Mouse (Mus musculus): Measurements from ENCODE around the gene Reln. TPM values are rescaled to one million over a fixed set of nuclear protein-coding genes. Genes with fewer than 3 reads are reported as not detected.

Gene Reln
- polyA plus RNA-seq, 1 experiment: 1.4 TPM

DNA sequence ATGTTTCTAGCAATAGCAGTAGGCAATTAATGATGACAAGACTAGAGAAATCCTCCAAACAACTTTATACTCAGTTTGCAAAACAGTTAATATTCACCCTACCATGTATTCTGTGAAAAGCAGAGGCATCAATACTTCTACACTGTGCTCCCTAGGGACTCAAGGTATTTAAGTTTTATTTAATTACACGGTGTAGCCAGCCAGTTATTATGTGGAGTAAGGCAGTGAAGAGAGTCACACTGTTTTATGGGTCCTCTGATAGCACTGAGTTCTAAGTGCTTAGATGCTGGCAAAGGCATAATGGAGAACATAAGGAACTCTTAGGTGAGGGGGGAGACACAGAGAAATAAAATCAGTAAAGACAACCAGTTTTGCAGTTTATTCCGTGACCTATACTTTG, 101.0 kb downstream of the Reln start:
- Histone ChIP-seq H3K9me3 (replicated peaks; ENCODE audit: control insufficient read depth, insufficient read depth, low read length, poor library complexity, severe bottlenecking) (no peaks in the 10 kb centered on the region), H3K27me3 (ENCODE audit: control insufficient read depth, insufficient read depth, low read length, poor library complexity, severe bottlenecking) (no peaks in the 10 kb centered on the region)

DNA sequence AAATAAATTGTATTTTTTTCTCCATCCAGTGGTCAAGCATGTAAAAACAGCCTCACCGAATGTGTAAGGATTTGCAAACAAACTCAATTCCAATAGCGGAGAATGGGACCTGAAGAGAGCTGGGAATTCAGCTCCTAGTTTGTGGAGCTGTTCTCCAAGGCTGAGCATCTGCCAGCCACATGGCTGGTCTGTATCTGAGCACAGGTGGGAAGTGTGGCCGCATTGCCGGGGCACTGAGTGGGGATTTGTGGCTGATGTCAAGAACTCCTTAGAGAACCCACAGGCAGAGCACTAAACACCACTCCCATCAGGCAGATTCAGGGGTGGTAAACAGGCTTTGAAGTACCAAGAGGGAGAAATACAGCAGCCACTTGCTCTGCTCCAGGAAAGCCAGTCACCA, 102.9 kb downstream of the Reln start:
- TF ChIP-seq POLR2A (IDR thresholded peaks at IDR 0.05; ENCODE audit: insufficient read depth, low read length): no peak
- no peak for TF ChIP-seq CTCF (IDR thresholded peaks at IDR 0.05; ENCODE audit: low read depth, low read length)
- TF ChIP-seq EP300 (IDR thresholded peaks at IDR 0.05; ENCODE audit: insufficient read depth, low read depth, low read length): no peak
- Histone ChIP-seq H3K9me3 (replicated peaks; ENCODE audit: control insufficient read depth, insufficient read depth, low read length, poor library complexity, severe bottlenecking) (no peaks in the 10 kb centered on the region), H3K4me3 (ENCODE audit: low read depth, low read length) (no peak overlapping the region), H3K27ac (ENCODE audit: insufficient read depth, low read length) (no peak overlapping the region), H3K4me1 (ENCODE audit: control insufficient read depth, insufficient read depth, low read length) (no peaks in the 10 kb centered on the region), H3K9ac (ENCODE audit: low read depth, poor library complexity, severe bottlenecking) (no peak overlapping the region), H3K36me3 (ENCODE audit: control insufficient read depth, insufficient read depth, low read length, poor library complexity, severe bottlenecking) (no peaks in the 10 kb centered on the region), H3K27me3 (ENCODE audit: control insufficient read depth, insufficient read depth, low read length, poor library complexity, severe bottlenecking) (no peaks in the 10 kb centered on the region)

More for the DNA sequence above, 101.0 kb downstream of the Reln start:
- no peak overlapping the region for H3K4me3 ChIP-seq (ENCODE audit: low read depth, low read length)
- H3K27ac ChIP-seq (ENCODE audit: insufficient read depth, low read length): no peak overlapping the region
- H3K4me1 ChIP-seq (ENCODE audit: control insufficient read depth, insufficient read depth, low read length): no peaks in the 10 kb centered on the region
- H3K9ac ChIP-seq (ENCODE audit: low read depth, poor library complexity, severe bottlenecking): no peak overlapping the region
- H3K36me3 ChIP-seq (ENCODE audit: control insufficient read depth, insufficient read depth, low read length, poor library complexity, severe bottlenecking): no peaks in the 10 kb centered on the region
- no peak for TF ChIP-seq EP300 (IDR thresholded peaks at IDR 0.05; ENCODE audit: insufficient read depth, low read depth, low read length)
- no peak for TF ChIP-seq POLR2A (IDR thresholded peaks at IDR 0.05; ENCODE audit: insufficient read depth, low read length)
- TF ChIP-seq CTCF (IDR thresholded peaks at IDR 0.05; ENCODE audit: low read depth, low read length): no peak

DNA sequence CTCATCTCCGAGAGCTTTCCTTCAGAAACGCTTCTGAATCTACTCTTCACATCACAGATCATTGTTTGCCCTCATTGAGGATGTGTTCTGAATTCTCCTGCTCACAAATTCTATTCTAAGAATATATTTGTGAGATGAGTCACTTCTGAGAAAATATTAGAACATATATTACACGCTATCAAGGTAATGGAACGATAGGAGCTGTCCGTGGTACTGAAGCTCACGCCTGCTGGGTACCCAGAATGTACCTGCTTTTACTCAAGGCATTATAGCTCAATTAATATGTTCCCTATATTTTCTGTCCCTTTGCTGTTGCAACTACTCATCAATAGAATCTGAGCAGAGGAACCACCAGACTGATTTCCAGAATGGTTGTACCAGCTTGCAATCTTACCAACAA, 107.7 kb downstream of the Reln start:
- H3K9ac ChIP-seq (ENCODE audit: low read depth, poor library complexity, severe bottlenecking): no peak overlapping the region
- H3K36me3 ChIP-seq (ENCODE audit: control insufficient read depth, insufficient read depth, low read length, poor library complexity, severe bottlenecking): no peaks in the 10 kb centered on the region
- H3K27me3 ChIP-seq (ENCODE audit: control insufficient read depth, insufficient read depth, low read length, poor library complexity, severe bottlenecking): no peaks in the 10 kb centered on the region
- no peak overlapping the region for H3K4me3 ChIP-seq (ENCODE audit: low read depth, low read length)
- H3K27ac ChIP-seq (ENCODE audit: insufficient read depth, low read length): no peak overlapping the region
- no peak for TF ChIP-seq EP300 (IDR thresholded peaks at IDR 0.05; ENCODE audit: insufficient read depth, low read depth, low read length)
- TF ChIP-seq CTCF (IDR thresholded peaks at IDR 0.05; ENCODE audit: low read depth, low read length): no peak
- TF ChIP-seq POLR2A (IDR thresholded peaks at IDR 0.05; ENCODE audit: insufficient read depth, low read length): no peak
- H3K4me1 ChIP-seq (ENCODE audit: control insufficient read depth, insufficient read depth, low read length): no peaks in the 10 kb centered on the region
- no peaks in the 10 kb centered on the region for H3K9me3 ChIP-seq (replicated peaks; ENCODE audit: control insufficient read depth, insufficient read depth, low read length, poor library complexity, severe bottlenecking)

DNA sequence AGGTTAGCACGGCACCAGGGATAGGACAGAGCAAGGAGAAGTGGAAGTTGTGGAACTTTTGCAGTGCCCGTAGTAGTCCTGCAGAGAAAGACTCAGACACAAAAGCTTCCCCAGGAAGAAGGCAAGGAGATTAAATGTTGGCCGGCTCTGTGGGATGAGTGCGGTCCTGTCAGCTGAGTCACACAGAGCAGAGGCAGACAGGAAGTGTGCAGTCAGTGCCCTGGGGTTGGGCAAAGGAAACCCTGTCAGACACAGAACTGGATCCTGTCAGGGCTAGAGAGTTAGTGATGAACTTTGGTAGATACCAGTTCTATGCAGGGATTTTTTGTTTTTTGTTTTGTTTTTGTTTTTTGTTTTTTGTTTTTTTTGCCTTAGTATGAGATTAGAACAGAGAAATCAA, 120.0 kb downstream of the Reln start:
- H3K4me1 ChIP-seq (ENCODE audit: control insufficient read depth, insufficient read depth, low read length): no peaks in the 10 kb centered on the region

DNA sequence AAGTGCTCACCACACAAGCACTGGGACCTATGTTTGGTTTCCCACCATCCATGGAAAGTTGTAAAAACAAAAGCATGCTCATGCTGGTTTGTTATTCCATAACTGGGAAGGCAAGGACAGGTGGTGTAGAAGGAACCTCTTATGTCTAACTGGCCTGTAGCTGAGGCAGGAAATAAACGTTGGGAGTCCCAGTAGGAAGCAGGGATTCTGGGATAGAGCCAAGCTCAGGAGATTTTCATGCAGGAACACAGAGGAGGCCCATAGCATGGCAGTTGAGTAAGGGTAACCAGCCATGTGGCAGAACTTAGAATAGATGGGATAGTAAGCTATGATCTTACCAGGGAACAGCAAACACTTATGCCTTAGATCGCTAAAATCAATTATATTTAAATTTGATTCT, 120.6 kb downstream of the Reln start:
- H3K27ac ChIP-seq (ENCODE audit: insufficient read depth, low read length): no peak overlapping the region
- TF ChIP-seq POLR2A (IDR thresholded peaks at IDR 0.05; ENCODE audit: insufficient read depth, low read length): no peak
- TF ChIP-seq EP300 (IDR thresholded peaks at IDR 0.05; ENCODE audit: insufficient read depth, low read depth, low read length): no peak
- no peak for TF ChIP-seq CTCF (IDR thresholded peaks at IDR 0.05; ENCODE audit: low read depth, low read length)
- no peaks in the 10 kb centered on the region for H3K27me3 ChIP-seq (ENCODE audit: control insufficient read depth, insufficient read depth, low read length, poor library complexity, severe bottlenecking)
- no peak overlapping the region for H3K9ac ChIP-seq (ENCODE audit: low read depth, poor library complexity, severe bottlenecking)
- no peaks in the 10 kb centered on the region for H3K9me3 ChIP-seq (replicated peaks; ENCODE audit: control insufficient read depth, insufficient read depth, low read length, poor library complexity, severe bottlenecking)
- H3K4me3 ChIP-seq (ENCODE audit: low read depth, low read length): no peak overlapping the region
- H3K36me3 ChIP-seq (ENCODE audit: control insufficient read depth, insufficient read depth, low read length, poor library complexity, severe bottlenecking): no peaks in the 10 kb centered on the region
- no peaks in the 10 kb centered on the region for H3K4me1 ChIP-seq (ENCODE audit: control insufficient read depth, insufficient read depth, low read length)

More for the DNA sequence above, 120.0 kb downstream of the Reln start:
- TF ChIP-seq CTCF (IDR thresholded peaks at IDR 0.05; ENCODE audit: low read depth, low read length): no peak
- TF ChIP-seq EP300 (IDR thresholded peaks at IDR 0.05; ENCODE audit: insufficient read depth, low read depth, low read length): no peak
- TF ChIP-seq POLR2A (IDR thresholded peaks at IDR 0.05; ENCODE audit: insufficient read depth, low read length): no peak
- no peaks in the 10 kb centered on the region for H3K27me3 ChIP-seq (ENCODE audit: control insufficient read depth, insufficient read depth, low read length, poor library complexity, severe bottlenecking)
- no peaks in the 10 kb centered on the region for H3K36me3 ChIP-seq (ENCODE audit: control insufficient read depth, insufficient read depth, low read length, poor library complexity, severe bottlenecking)
- H3K9me3 ChIP-seq (replicated peaks; ENCODE audit: control insufficient read depth, insufficient read depth, low read length, poor library complexity, severe bottlenecking): no peaks in the 10 kb centered on the region
- H3K4me3 ChIP-seq (ENCODE audit: low read depth, low read length): no peak overlapping the region
- H3K9ac ChIP-seq (ENCODE audit: low read depth, poor library complexity, severe bottlenecking): no peak overlapping the region
- no peak overlapping the region for H3K27ac ChIP-seq (ENCODE audit: insufficient read depth, low read length)

DNA sequence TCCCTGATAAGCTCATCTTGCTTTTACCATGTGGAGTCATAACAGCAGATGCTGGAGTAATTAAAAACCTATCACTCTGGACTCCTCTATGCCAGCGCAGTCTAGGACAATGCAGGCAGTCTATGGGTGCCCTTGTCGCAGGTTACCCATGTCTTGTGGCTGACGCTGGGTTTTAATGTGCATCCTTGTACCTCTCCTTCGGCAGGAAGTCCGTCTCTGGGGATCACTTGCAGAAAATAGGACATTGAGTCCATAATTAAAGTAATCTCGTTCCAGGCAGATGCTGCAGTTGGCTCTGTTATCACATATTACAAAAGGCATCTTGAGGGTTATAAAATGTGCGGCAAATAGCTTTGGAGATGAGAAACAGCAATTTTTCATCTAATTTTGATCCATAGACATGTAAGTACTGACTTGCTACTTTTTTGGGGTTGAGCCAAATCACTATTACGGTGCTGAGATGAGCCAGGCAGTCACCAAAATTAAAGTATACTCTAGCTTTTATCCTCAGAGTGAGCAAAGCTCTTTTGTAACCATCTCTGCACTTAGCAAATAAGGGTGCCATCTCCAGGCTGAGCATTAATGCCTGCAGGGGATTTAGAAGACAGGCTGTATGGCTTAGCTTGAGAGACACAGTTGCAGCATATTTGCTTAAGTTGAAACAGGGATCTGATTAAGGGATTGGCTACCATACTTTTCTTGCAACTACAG, 136.0 kb downstream of the Reln start:
- Histone ChIP-seq H3K4me3 (ENCODE audit: low read depth, low read length) (no peak overlapping the region), H3K36me3 (ENCODE audit: control insufficient read depth, insufficient read depth, low read length, poor library complexity, severe bottlenecking) (no peaks in the 10 kb centered on the region), H3K27ac (ENCODE audit: insufficient read depth, low read length) (no peak overlapping the region), H3K27me3 (ENCODE audit: control insufficient read depth, insufficient read depth, low read length, poor library complexity, severe bottlenecking) (no peaks in the 10 kb centered on the region), H3K4me1 (ENCODE audit: control insufficient read depth, insufficient read depth, low read length) (no peaks in the 10 kb centered on the region), H3K9me3 (replicated peaks; ENCODE audit: control insufficient read depth, insufficient read depth, low read length, poor library complexity, severe bottlenecking) (peaks cover 4% of the 10 kb centered on the region; the same call in 1 of the 2 replicates), H3K9ac (ENCODE audit: low read depth, poor library complexity, severe bottlenecking) (no peak overlapping the region)
- no peak for TF ChIP-seq POLR2A (IDR thresholded peaks at IDR 0.05; ENCODE audit: insufficient read depth, low read length)
- no peak for TF ChIP-seq CTCF (IDR thresholded peaks at IDR 0.05; ENCODE audit: low read depth, low read length)
- no peak for TF ChIP-seq EP300 (IDR thresholded peaks at IDR 0.05; ENCODE audit: insufficient read depth, low read depth, low read length)

All from ES-Bruce4 (cell line).